Mouse (Mus musculus) stomach, embryonic 16.5 days (tissue): ENCODE measurements at regions not wholly inside any gene's neighbourhood (a gene's known extent, or its start where the extent isn't known, plus 50 kb on each side); places are given as distances from the start of the nearest gene placed in this dataset.

Experiments
- ATAC-seq: fragments of 200-750 bp; cut with Nextera tagmentation; 2 replicates; pipeline ENCODE4 v1.8.0; 2017; ENCODE audit warnings: moderate number of reproducible peaks, moderate TSS enrichment; ENCODE audit not compliant: insufficient read depth, low FRiP score
- H3K27ac ChIP-seq: fragments of 300-500 bp; sonication (generic); 2 replicates; pipeline ENCODE4 v1.5.1; 2014; ENCODE audit warnings: low read length
- H3K27me3 ChIP-seq: fragments of 300-500 bp; sonication (generic); 2 replicates; pipeline ENCODE4 v1.6.1; 2014; ENCODE audit warnings: low read length, control low read depth, mixed read lengths; ENCODE audit not compliant: control insufficient read depth, insufficient read depth
- H3K36me3 ChIP-seq: fragments of 300-500 bp; sonication (generic); 2 replicates; pipeline ENCODE4 v1.6.1; 2014; ENCODE audit warnings: low read length; ENCODE audit not compliant: control insufficient read depth, insufficient read depth
- H3K4me1 ChIP-seq: fragments of 300-500 bp; sonication (generic); 2 replicates; pipeline ENCODE4 v1.6.1; 2014; ENCODE audit warnings: low read length, control low read depth, mixed read lengths; ENCODE audit not compliant: control insufficient read depth, insufficient read depth
- H3K4me2 ChIP-seq: fragments of 300-500 bp; sonication (generic); 2 replicates; pipeline ENCODE4 v1.6.1; 2014; ENCODE audit warnings: low read depth, low read length, mixed read lengths
- H3K4me3 ChIP-seq: fragments of 300-500 bp; sonication (generic); replicated peaks from 2 replicates; pipeline ENCODE4 v1.5.1; 2014; ENCODE audit warnings: mild to moderate bottlenecking, low read length
- H3K9ac ChIP-seq: fragments of 300-500 bp; sonication (generic); 2 replicates; pipeline ENCODE4 v1.6.1; 2014; ENCODE audit warnings: low read length
- H3K9me3 ChIP-seq: fragments of 300-500 bp; sonication (generic); replicated peaks from 2 replicates; pipeline ENCODE4 v1.6.1; 2016; ENCODE audit warnings: low read length, control low read depth; ENCODE audit not compliant: control insufficient read depth
- WGBS: fragments of 180-500 bp; shearing (Covaris S2); extraction: QIAGEN DNeasy Blood & Tissue Kit; methylation state at CpG from one replicate; pipeline ENCODE4 v1.1.7; 2014; 5-methylcytosine and 5-hydroxymethylcytosine counted together

- no peaks in the 10 kb centered on the region for H3K36me3 ChIP-seq
- H3K9ac ChIP-seq = no peak overlapping the region
- no peak for ATAC-seq
- peaks cover 3% of the 10 kb centered on the region; the same call in 1 of the 2 replicates for H3K4me1 ChIP-seq
- WGBS = 65% methylated on average over 6 of the region's 6 CpGs
- no peak overlapping the region for H3K4me3 ChIP-seq
- no peak overlapping the region for H3K27ac ChIP-seq
- H3K9me3 ChIP-seq = no peaks in the 10 kb centered on the region
- no peak overlapping the region for H3K4me2 ChIP-seq
- no peaks in the 10 kb centered on the region for H3K27me3 ChIP-seq
Measured at GRCm38 (mm10) chr3:58312623-58313022, 101.9 kb upstream of the Tsc22d2 start.

- 82% methylated on average over 6 of the region's 6 CpGs for WGBS
Measured at GRCm38 (mm10) chr3:58315236-58315635, 99.3 kb upstream of the Tsc22d2 start.

GRCm38 (mm10) chr3:58317240-58317639 lies 97.3 kb upstream of the Tsc22d2 start:
- Histone ChIP-seq H3K36me3 (no peaks in the 10 kb centered on the region), H3K4me3 (no peak overlapping the region), H3K27ac (no peak overlapping the region), H3K27me3 (no peaks in the 10 kb centered on the region), H3K4me1 (no peaks in the 10 kb centered on the region), H3K4me2 (no peak overlapping the region), H3K9me3 (no peaks in the 10 kb centered on the region), H3K9ac (no peak overlapping the region)
- ATAC-seq = no peak
- WGBS = 69% methylated on average over 2 of the region's 2 CpGs

More at GRCm38 (mm10) chr3:58315236-58315635, 99.3 kb upstream of the Tsc22d2 start:
- H3K27me3 ChIP-seq = no peaks in the 10 kb centered on the region
- H3K4me2 ChIP-seq = no peak overlapping the region
- no peak for ATAC-seq
- no peak overlapping the region for H3K9ac ChIP-seq
- H3K9me3 ChIP-seq = no peaks in the 10 kb centered on the region
- no peaks in the 10 kb centered on the region for H3K4me1 ChIP-seq
- no peak overlapping the region for H3K4me3 ChIP-seq
- H3K27ac ChIP-seq = no peak overlapping the region
- no peaks in the 10 kb centered on the region for H3K36me3 ChIP-seq

- Histone ChIP-seq H3K4me2 (no peak overlapping the region), H3K4me1 (no peaks in the 10 kb centered on the region), H3K27ac (no peak overlapping the region), H3K36me3 (no peaks in the 10 kb centered on the region), H3K4me3 (no peak overlapping the region), H3K9ac (no peak overlapping the region), H3K9me3 (no peaks in the 10 kb centered on the region), H3K27me3 (no peaks in the 10 kb centered on the region)
- ATAC-seq = no peak
- WGBS = 70% methylated on average over 2 of the region's 2 CpGs
Measured at GRCm38 (mm10) chr3:58318756-58319155, 95.8 kb upstream of the Tsc22d2 start.

GRCm38 (mm10) chr3:58319463-58319862 lies 95.1 kb upstream of the Tsc22d2 start:
- H3K4me2 ChIP-seq = no peak overlapping the region
- H3K9ac ChIP-seq = no peak overlapping the region
- no peak overlapping the region for H3K27ac ChIP-seq
- H3K36me3 ChIP-seq = no peaks in the 10 kb centered on the region
- 71% methylated on average over 1 of the region's 1 CpGs for WGBS
- no peaks in the 10 kb centered on the region for H3K27me3 ChIP-seq
- H3K4me1 ChIP-seq = no peaks in the 10 kb centered on the region
- no peak for ATAC-seq
- no peak overlapping the region for H3K4me3 ChIP-seq
- no peaks in the 10 kb centered on the region for H3K9me3 ChIP-seq

GRCm38 (mm10) chr3:58320812-58321211 lies 93.7 kb upstream of the Tsc22d2 start:
- Histone ChIP-seq H3K27ac (no peak overlapping the region), H3K36me3 (no peaks in the 10 kb centered on the region), H3K9ac (no peak overlapping the region), H3K4me2 (no peak overlapping the region), H3K4me1 (no peaks in the 10 kb centered on the region), H3K9me3 (no peaks in the 10 kb centered on the region), H3K4me3 (no peak overlapping the region), H3K27me3 (no peaks in the 10 kb centered on the region)
- no peak for ATAC-seq
- 44% methylated on average over 4 of the region's 4 CpGs for WGBS

- 96% methylated on average over 1 of the region's 1 CpGs for WGBS
- no peaks in the 10 kb centered on the region for H3K4me1 ChIP-seq
Measured at GRCm38 (mm10) chr3:58322322-58322721, 92.2 kb upstream of the Tsc22d2 start.

GRCm38 (mm10) chr3:58327721-58328120 lies 86.8 kb upstream of the Tsc22d2 start:
- Histone ChIP-seq H3K27ac (no peak overlapping the region), H3K27me3 (no peaks in the 10 kb centered on the region), H3K9me3 (no peaks in the 10 kb centered on the region), H3K4me1 (no peaks in the 10 kb centered on the region), H3K9ac (no peak overlapping the region), H3K36me3 (no peaks in the 10 kb centered on the region), H3K4me3 (no peak overlapping the region), H3K4me2 (no peak overlapping the region)
- 79% methylated on average over 2 of the region's 2 CpGs for WGBS
- ATAC-seq = no peak

More at GRCm38 (mm10) chr3:58322322-58322721, 92.2 kb upstream of the Tsc22d2 start:
- Histone ChIP-seq H3K27me3 (no peaks in the 10 kb centered on the region), H3K9me3 (no peaks in the 10 kb centered on the region), H3K4me2 (no peak overlapping the region), H3K36me3 (no peaks in the 10 kb centered on the region), H3K4me3 (no peak overlapping the region), H3K9ac (no peak overlapping the region), H3K27ac (no peak overlapping the region)
- ATAC-seq = no peak

- Histone ChIP-seq H3K36me3 (no peaks in the 10 kb centered on the region), H3K4me1 (peaks cover 9% of the 10 kb centered on the region; the same call in 1 of the 2 replicates), H3K27ac (no peak overlapping the region), H3K9me3 (no peaks in the 10 kb centered on the region), H3K9ac (no peak overlapping the region), H3K27me3 (no peaks in the 10 kb centered on the region), H3K4me2 (no peak overlapping the region), H3K4me3 (no peak overlapping the region)
- WGBS = 47% methylated on average over 2 of the region's 2 CpGs
- peak; percentile 83; the same call in 1 of the 2 replicates for ATAC-seq
Measured at GRCm38 (mm10) chr3:58330186-58330585, 84.3 kb upstream of the Tsc22d2 start.

- peak overlapping the region; percentile 13; the same call in 1 of the 2 replicates for H3K4me3 ChIP-seq
- H3K4me2 ChIP-seq = peak overlapping the region; percentile 34; the same call in 1 of the 2 replicates
- no peaks in the 10 kb centered on the region for H3K36me3 ChIP-seq
- no peak overlapping the region for H3K27ac ChIP-seq
- peaks cover 9% of the 10 kb centered on the region; the same call in 1 of the 2 replicates for H3K4me1 ChIP-seq
- 37% methylated on average over 7 of the region's 7 CpGs for WGBS
- no peaks in the 10 kb centered on the region for H3K27me3 ChIP-seq
- H3K9ac ChIP-seq = no peak overlapping the region
- no peaks in the 10 kb centered on the region for H3K9me3 ChIP-seq
- no peak for ATAC-seq
Measured at GRCm38 (mm10) chr3:58333997-58334396, 80.5 kb upstream of the Tsc22d2 start.
